Mouse (Mus musculus) myocyte (in vitro differentiated cells): Measurements from ENCODE around the gene F5. TPM values are rescaled to one million over a fixed set of nuclear protein-coding genes. Genes with fewer than 3 reads are reported as not detected.
A peak's percentile ranks its signal among the peaks of the same experiment; 100 is the strongest.

Source experiments
- H3K27me3 ChIP-seq: one replicate; pipeline ENCODE4 v1.6.1; 2011; ENCODE audit not compliant: control insufficient read depth, insufficient read depth, insufficient read length
- H3K36me3 ChIP-seq: one replicate; pipeline ENCODE4 v1.6.1; 2011; ENCODE audit not compliant: control insufficient read depth, insufficient read depth
- H3K4me2 ChIP-seq: one replicate; pipeline ENCODE4 v1.6.1; 2011; ENCODE audit warnings: low read depth, control low read depth
- H3K4me3 ChIP-seq: one replicate; pipeline ENCODE4 v1.5.1; 2011; ENCODE audit warnings: mild to moderate bottlenecking, control low read depth, moderate library complexity
- H3K79me2 ChIP-seq: one replicate; pipeline ENCODE4 v1.6.1; 2011; ENCODE audit not compliant: control insufficient read depth, insufficient read depth
- H3ac ChIP-seq: one replicate; pipeline ENCODE4 v1.6.1; 2011; ENCODE audit not compliant: control insufficient read depth, insufficient read length
- CEBPB ChIP-seq: IDR thresholded peaks from 2 replicates; pipeline ENCODE4 v1.6.1; 2011; ENCODE audit warnings: mild to moderate bottlenecking, moderate library complexity; ENCODE audit not compliant: poor library complexity, insufficient read depth, severe bottlenecking
- E2F4 ChIP-seq: IDR thresholded peaks from one replicate; pipeline ENCODE4 v1.6.1; 2011; ENCODE audit warnings: mild to moderate bottlenecking, control low read depth, moderate library complexity; ENCODE audit not compliant: insufficient read depth
- MAX ChIP-seq: IDR thresholded peaks from one replicate; pipeline ENCODE4 v1.6.1; 2011; ENCODE audit warnings: low read depth, mild to moderate bottlenecking, control low read depth
- MYOD1 ChIP-seq, 3 experiments: IDR thresholded peaks; one replicate each; pipeline ENCODE4 v1.6.1; 2011; ENCODE audit warnings: control low read depth in 2 of 3, low read depth in 2 of 3, mild to moderate bottlenecking in 2 of 3, moderate library complexity in 1 of 3; ENCODE audit not compliant: insufficient read length in 2 of 3, control insufficient read depth in 1 of 3
- MYOG ChIP-seq, 3 experiments: IDR thresholded peaks; one replicate each; pipeline ENCODE4 v1.6.1; 2011; ENCODE audit warnings: control low read depth in 2 of 3, low read depth in 2 of 3, mild to moderate bottlenecking in 2 of 3; ENCODE audit not compliant: insufficient read length in 2 of 3, control insufficient read depth in 1 of 3, insufficient read depth in 1 of 3
- POLR2A ChIP-seq: IDR thresholded peaks from one replicate; pipeline ENCODE4 v1.6.1; 2011; ENCODE audit warnings: low read depth, mild to moderate bottlenecking, control low read depth, moderate library complexity; ENCODE audit not compliant: insufficient read length
- POLR2AphosphoS2 ChIP-seq: IDR thresholded peaks from one replicate; pipeline ENCODE4 v1.6.1; 2011; ENCODE audit warnings: low read depth, control low read depth; ENCODE audit not compliant: insufficient read length
- REST ChIP-seq: IDR thresholded peaks from one replicate; pipeline ENCODE4 v1.6.1; 2011; ENCODE audit warnings: mild to moderate bottlenecking, control low read depth, moderate library complexity; ENCODE audit not compliant: insufficient read depth, insufficient read length
- SRF ChIP-seq: IDR thresholded peaks from one replicate; pipeline ENCODE4 v1.6.1; 2011; ENCODE audit warnings: low read depth; ENCODE audit not compliant: control insufficient read depth, insufficient read length
- TCF12 ChIP-seq: IDR thresholded peaks from one replicate; pipeline ENCODE4 v1.6.1; 2011; ENCODE audit warnings: mild to moderate bottlenecking, control low read depth; ENCODE audit not compliant: poor library complexity, insufficient read depth, severe bottlenecking
- TCF3 ChIP-seq: IDR thresholded peaks from one replicate; pipeline ENCODE4 v1.6.1; 2011; ENCODE audit warnings: low read depth, control low read depth; ENCODE audit not compliant: insufficient read length
- USF1 ChIP-seq: IDR thresholded peaks from one replicate; pipeline ENCODE4 v1.6.1; 2011; ENCODE audit warnings: low read depth, mild to moderate bottlenecking, control low read depth, moderate library complexity
- polyA plus RNA-seq: library from polyadenylated mRNA; unstranded; fragments of >200 nt; fragmentation: generic; extraction: Trizol; gene quantifications from one replicate; pipeline ENCODE4 v1.2.1, GENCODE M21; 2012; ENCODE audit warnings: missing spikeins

The F5 gene
- polyA plus RNA-seq, 1 experiment: 0.02 TPM

DNA sequence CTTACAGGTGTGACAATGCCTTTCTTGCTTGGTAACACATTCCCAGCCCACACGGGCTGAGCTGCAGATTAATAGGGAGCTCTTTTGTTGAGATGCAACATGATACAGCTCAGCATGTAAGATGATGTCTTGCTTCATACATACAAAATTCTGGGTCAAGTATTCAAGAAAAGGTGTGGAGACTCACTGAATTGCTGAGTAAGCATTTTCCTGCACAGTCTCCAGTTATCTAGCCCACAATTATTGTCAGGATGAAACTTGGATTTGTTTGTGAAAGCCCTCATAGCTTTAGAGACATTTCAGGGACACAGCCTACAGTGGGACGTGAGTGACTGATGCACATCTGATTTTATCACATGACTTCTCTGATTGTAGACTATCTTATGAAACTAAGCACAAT lies 89.9 kb downstream of the F5 start:
- no peak overlapping the region for H3ac ChIP-seq
- H3K4me3 ChIP-seq: no peak overlapping the region
- no peaks in the 10 kb centered on the region for H3K36me3 ChIP-seq
- no peaks in the 10 kb centered on the region for H3K27me3 ChIP-seq
- H3K4me2 ChIP-seq: no peak overlapping the region
- TF ChIP-seq REST (no peak), SRF (no peak), E2F4 (no peak), CEBPB (no peak), TCF3 (no peak), MAX (no peak), POLR2A (no peak), POLR2AphosphoS2 (no peak), USF1 (no peak), TCF12 (no peak), MYOD1 (IDR thresholded peaks at IDR 0.05; ENCODE audit: control insufficient read depth in 1 of 3, insufficient read length in 2 of 3, low read depth in 2 of 3) (no peak), MYOG (IDR thresholded peaks at IDR 0.05; ENCODE audit: control insufficient read depth in 1 of 3, insufficient read depth in 1 of 3, insufficient read length in 2 of 3, low read depth in 2 of 3) (no peak)
- no peaks in the 10 kb centered on the region for H3K79me2 ChIP-seq

- TF ChIP-seq POLR2A (no peak), POLR2AphosphoS2 (no peak)
Observed at GRCm38 (mm10) chr1:164242809-164243208, 91.2 kb downstream of the F5 start.

GRCm38 (mm10) chr1:164247442-164247841 lies 95.8 kb downstream of the F5 start:
- Histone ChIP-seq H3K27me3 (no peaks in the 10 kb centered on the region), H3K36me3 (no peaks in the 10 kb centered on the region), H3ac (no peak overlapping the region), H3K4me2 (peak overlapping the region; percentile 87), H3K79me2 (peaks cover 26% of the 10 kb centered on the region), H3K4me3 (peak overlapping the region; percentile 38)
- TF ChIP-seq POLR2A (no peak), MYOG (IDR thresholded peaks at IDR 0.05; ENCODE audit: control insufficient read depth in 1 of 3, insufficient read depth in 1 of 3, insufficient read length in 2 of 3, low read depth in 2 of 3) (no peak), USF1 (no peak), CEBPB (no peak), E2F4 (no peak), MYOD1 (IDR thresholded peaks at IDR 0.05; ENCODE audit: control insufficient read depth in 1 of 3, insufficient read length in 2 of 3, low read depth in 2 of 3) (no peak), SRF (no peak), REST (no peak), MAX (no peak), TCF3 (no peak), TCF12 (no peak), POLR2AphosphoS2 (no peak)

More at GRCm38 (mm10) chr1:164242809-164243208, 91.2 kb downstream of the F5 start:
- Histone ChIP-seq H3K36me3 (no peaks in the 10 kb centered on the region), H3K4me3 (no peak overlapping the region), H3K79me2 (no peaks in the 10 kb centered on the region), H3K27me3 (no peaks in the 10 kb centered on the region), H3K4me2 (no peak overlapping the region), H3ac (no peak overlapping the region)

- Histone ChIP-seq H3K79me2 (peaks cover 31% of the 10 kb centered on the region), H3K36me3 (no peaks in the 10 kb centered on the region), H3K4me3 (peak overlapping the region; percentile 38), H3ac (peak overlapping the region; percentile 82), H3K27me3 (no peaks in the 10 kb centered on the region), H3K4me2 (peak overlapping the region; percentile 87)
- no peak for TF ChIP-seq POLR2A
- no peak for TF ChIP-seq TCF3
- TF ChIP-seq E2F4: no peak
- no peak for TF ChIP-seq TCF12
- no peak for TF ChIP-seq MYOG (IDR thresholded peaks at IDR 0.05; ENCODE audit: control insufficient read depth in 1 of 3, insufficient read depth in 1 of 3, insufficient read length in 2 of 3, low read depth in 2 of 3)
- TF ChIP-seq POLR2AphosphoS2: peak; percentile 31
Observed at GRCm38 (mm10) chr1:164247971-164248370, 96.3 kb downstream of the F5 start.

- Histone ChIP-seq H3K4me3 (peak within 1 kb of the TSS; percentile 38), H3ac (peak within 1 kb of the TSS; percentile 82), H3K4me2 (peak within 1 kb of the TSS; percentile 87), H3K36me3 (no peaks in the 10 kb centered on the region), H3K27me3 (no peaks in the 10 kb centered on the region), H3K79me2 (peaks cover 35% of the 10 kb centered on the region)
- no peak for TF ChIP-seq REST
- peak; percentile 93 for TF ChIP-seq POLR2AphosphoS2
- TF ChIP-seq SRF: peak; percentile 68
- TF ChIP-seq POLR2A: peak; percentile 92
- peak; percentile 94 for TF ChIP-seq CEBPB
Observed at GRCm38 (mm10) chr1:164248465-164249331, 97.1 kb downstream of the F5 start, which contains the start of gene Slc19a2. Gene Slc19a2 (plus strand): TSS chr1:164249046.
